Mouse (Mus musculus): Measurements from ENCODE around the gene Rreb1.

- TF ChIP-seq EP300 (IDR thresholded peaks at IDR 0.05) (no peak), CTCF (IDR thresholded peaks at IDR 0.05) (no peak)
Measured at GRCm38 (mm10) chr13:37826994-37827262, 48.7 kb downstream of the Rreb1 start.

All from lung, postnatal 0 days (tissue).